ENCODE assay signal across 8 mouse cellular contexts in genomic region chr4:136283783-136284182, GRCm38 (mm10). TPM values are rescaled to one million over a fixed set of nuclear protein-coding genes. Genes with fewer than 3 reads are reported as not detected.
DNase-seq lines count a peak whose midpoint lies in the region; ATAC-seq lines count a peak whose summit lies in the region.

No protein-coding gene starts in this region.

- H3K27me3 ChIP-seq in liver, embryonic 11.5 days (replicated peaks; ENCODE audit: control insufficient read depth, insufficient read depth, low read length) = no peaks in the 10 kb centered on the region
- H3K27me3 ChIP-seq in hindbrain, embryonic 12.5 days = peaks cover 5% of the 10 kb centered on the region
- H3K27me3 ChIP-seq in neural tube, embryonic 14.5 days (ENCODE audit: control insufficient read depth, insufficient read depth, low read length) = peaks cover 3% of the 10 kb centered on the region

- H3K36me3 ChIP-seq in liver, embryonic 11.5 days (ENCODE audit: control insufficient read depth, insufficient read depth, low read length) = peaks cover 13% of the 10 kb centered on the region
- H3K36me3 ChIP-seq in hindbrain, embryonic 12.5 days = peaks cover 16% of the 10 kb centered on the region
- H3K36me3 ChIP-seq in neural tube, embryonic 14.5 days (ENCODE audit: control insufficient read depth, insufficient read depth, low read length) = peaks cover 13% of the 10 kb centered on the region; the same call in 1 of the 2 replicates

- WGBS in liver, embryonic 11.5 days = 72% methylated on average over 2 of the region's 2 CpGs
- 26% methylated on average over 2 of the region's 2 CpGs for WGBS in hindbrain, embryonic 12.5 days
- 21% methylated on average over 2 of the region's 2 CpGs for WGBS in neural tube, embryonic 14.5 days

- DNase-seq in liver = peak; percentile 33
- no peak for DNase-seq in liver, embryonic 11.5 days (ENCODE audit: low spot score)
- peak; percentile 31 for DNase-seq in embryo, embryonic 11 days
- DNase-seq in urinary bladder, postnatal 36 days (ENCODE audit: low spot score in 2 of 2) = no peak
- no peak for DNase-seq in frontal cortex, postnatal 14 days (ENCODE audit: low spot score in 2 of 2)

- peaks cover 3% of the 10 kb centered on the region; the same call in 1 of the 2 replicates for H3K9me3 ChIP-seq in liver, embryonic 11.5 days (ENCODE audit: control insufficient read depth, low read length)
- no peaks in the 10 kb centered on the region for H3K9me3 ChIP-seq in hindbrain, embryonic 12.5 days (replicated peaks)
- H3K9me3 ChIP-seq in neural tube, embryonic 14.5 days (ENCODE audit: control insufficient read depth, low read length) = no peaks in the 10 kb centered on the region

- H3K27ac ChIP-seq in liver, embryonic 11.5 days (ENCODE audit: low read depth, low read length) = no peak overlapping the region
- H3K27ac ChIP-seq in hindbrain, embryonic 12.5 days = peak overlapping the region; percentile 92
- H3K27ac ChIP-seq in neural tube, embryonic 14.5 days (ENCODE audit: low read depth, low read length) = peak overlapping the region; percentile 88

- H3K4me1 ChIP-seq in liver, embryonic 11.5 days (replicated peaks; ENCODE audit: control insufficient read depth, insufficient read depth, low read length) = peaks cover 6% of the 10 kb centered on the region
- peaks cover 44% of the 10 kb centered on the region for H3K4me1 ChIP-seq in hindbrain, embryonic 12.5 days
- H3K4me1 ChIP-seq in neural tube, embryonic 14.5 days (ENCODE audit: control insufficient read depth, insufficient read depth, low read length) = peaks cover 26% of the 10 kb centered on the region

- no peak overlapping the region for H3K4me2 ChIP-seq in liver, embryonic 11.5 days
- H3K4me2 ChIP-seq in hindbrain, embryonic 12.5 days (replicated peaks) = no peak overlapping the region
- H3K4me2 ChIP-seq in neural tube, embryonic 14.5 days (ENCODE audit: low read depth, low read length) = peak overlapping the region; percentile 65

- no peak overlapping the region for H3K9ac ChIP-seq in liver, embryonic 11.5 days (ENCODE audit: low read depth, low read length)
- no peak overlapping the region for H3K9ac ChIP-seq in hindbrain, embryonic 12.5 days
- H3K9ac ChIP-seq in neural tube, embryonic 14.5 days (replicated peaks; ENCODE audit: low read depth, low read length) = no peak overlapping the region; the same call in 1 of the 2 replicates

- ATAC-seq in liver, embryonic 11.5 days (replicated peaks; ENCODE audit: low FRiP score) = no peak
- ATAC-seq in hindbrain, embryonic 12.5 days (ENCODE audit: low FRiP score) = no peak
- ATAC-seq in neural tube, embryonic 14.5 days (ENCODE audit: low read depth) = peak; percentile 33; the same call in 1 of the 2 replicates
- no peak for ATAC-seq in erythroblast, adult 5-6 weeks (replicated peaks; ENCODE audit: low FRiP score, poor library complexity, severe bottlenecking)

- H3K4me3 ChIP-seq in liver, embryonic 11.5 days (ENCODE audit: low read depth, low read length) = no peak overlapping the region
- no peak overlapping the region for H3K4me3 ChIP-seq in hindbrain, embryonic 12.5 days
- H3K4me3 ChIP-seq in neural tube, embryonic 14.5 days (ENCODE audit: low read depth, low read length) = no peak overlapping the region

RNA-seq across cellular contexts. Expression of gene Zfp46, which starts 0.7 kb away (rescaled TPM):
- polyA plus RNA-seq in liver, embryonic 11.5 days (2014; fragmentation: Nextera tagmentation; extraction: Ambion mirVana) = 10.5 and 11.9 TPM in 2 replicates
- polyA plus RNA-seq in hindbrain, embryonic 12.5 days (2016; fragmentation: Nextera tagmentation; extraction: Ambion mirVana) = 42.4 and 42.6 TPM in 2 replicates
- 51.3 and 51.8 TPM in 2 replicates for polyA plus RNA-seq in neural tube, embryonic 14.5 days (2014; fragmentation: Nextera tagmentation; extraction: Ambion mirVana)
- 2.5 and 2.7 TPM in 2 replicates for total RNA-seq in erythroblast, adult 5-6 weeks (2015; ENCODE audit: low replicate concordance)
- 2.8 and 7.0 TPM in 2 replicates for total RNA-seq in erythroblast, adult 5-6 weeks (2017; ENCODE audit: low replicate concordance)

RNA-seq across cellular contexts. Expression of gene Hnrnpr, which starts 27.0 kb away (rescaled TPM):
- polyA plus RNA-seq in liver, embryonic 11.5 days (2014; fragmentation: Nextera tagmentation; extraction: Ambion mirVana) = 99.3 and 101 TPM in 2 replicates
- 219 and 236 TPM in 2 replicates for polyA plus RNA-seq in hindbrain, embryonic 12.5 days (2016; fragmentation: Nextera tagmentation; extraction: Ambion mirVana)
- polyA plus RNA-seq in neural tube, embryonic 14.5 days (2014; fragmentation: Nextera tagmentation; extraction: Ambion mirVana) = 167 and 173 TPM in 2 replicates
- total RNA-seq in erythroblast, adult 5-6 weeks (2015; ENCODE audit: low replicate concordance) = 41.1 and 67.9 TPM in 2 replicates
- 112 and 119 TPM in 2 replicates for total RNA-seq in erythroblast, adult 5-6 weeks (2017; ENCODE audit: low replicate concordance)

RNA-seq across cellular contexts. Expression of gene Tcea3, which starts 36.3 kb away (rescaled TPM):
- 16.4 and 17.3 TPM in 2 replicates for polyA plus RNA-seq in liver, embryonic 11.5 days (2014; fragmentation: Nextera tagmentation; extraction: Ambion mirVana)
- 5.0 and 7.2 TPM in 2 replicates for polyA plus RNA-seq in hindbrain, embryonic 12.5 days (2016; fragmentation: Nextera tagmentation; extraction: Ambion mirVana)
- polyA plus RNA-seq in neural tube, embryonic 14.5 days (2014; fragmentation: Nextera tagmentation; extraction: Ambion mirVana) = 0.71 and 1.7 TPM in 2 replicates
- not detected in 2 replicates for total RNA-seq in erythroblast, adult 5-6 weeks (2015; ENCODE audit: low replicate concordance)
- total RNA-seq in erythroblast, adult 5-6 weeks (2017; ENCODE audit: low replicate concordance) = not detected in 2 replicates

Comparison
In these comparisons a context has a peak if more than half of its experiments do, and no peak if none do; other contexts are left out.
1. DNase-seq: peak in liver (single experiment) and embryo, embryonic 11 days (single experiment); none in liver, embryonic 11.5 days (single experiment), urinary bladder, postnatal 36 days (0 of 2) and frontal cortex, postnatal 14 days (0 of 2).